Mouse (Mus musculus): ENCODE measurements around the gene Utp3.

DNA sequence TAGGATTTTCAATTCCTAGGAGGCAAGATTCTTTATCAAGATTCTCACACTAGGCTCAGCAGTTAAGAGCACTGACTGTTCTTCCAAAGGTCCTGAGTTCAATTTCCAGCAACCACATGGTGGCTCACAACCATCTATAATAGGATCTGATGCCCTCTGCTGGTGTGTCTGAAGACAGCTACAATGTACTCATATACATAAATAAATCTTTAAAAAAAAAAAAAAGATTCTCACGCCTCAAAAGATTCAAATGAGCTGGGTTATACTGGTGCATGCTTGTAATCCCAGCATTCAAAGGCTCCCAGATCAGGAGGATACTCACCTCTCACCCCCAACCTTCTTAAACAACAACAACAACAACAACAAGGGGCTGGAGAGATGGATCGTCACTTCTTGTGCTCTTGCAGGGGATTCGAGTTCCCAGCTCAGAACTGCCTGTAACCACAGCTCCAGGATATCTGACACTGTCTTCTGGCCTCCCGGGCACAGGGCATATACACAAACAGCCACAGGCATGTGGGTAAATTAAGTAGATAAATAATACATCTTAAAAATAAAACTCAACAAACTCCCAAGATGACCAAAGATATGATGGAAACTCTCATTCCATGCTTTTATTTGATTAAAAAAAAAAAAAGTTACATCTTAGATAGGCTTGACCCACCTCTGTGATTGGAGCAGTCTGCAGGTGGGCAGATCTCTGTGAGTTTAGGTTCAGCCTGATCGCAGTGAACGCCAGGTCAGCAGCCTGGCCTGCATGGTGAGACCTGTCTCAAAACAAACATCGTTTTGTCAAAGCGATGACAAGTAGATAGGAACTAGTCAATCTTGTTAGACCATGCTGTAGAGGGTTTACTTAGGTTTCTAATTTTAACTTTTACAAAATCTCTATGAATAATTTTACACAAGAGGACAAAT, 8.9 kb downstream of the Utp3 start:
- no peak for TF ChIP-seq GATA1 (IDR thresholded peaks at IDR 0.05; ENCODE audit: borderline replicate concordance, low read length)
- no peak for TF ChIP-seq FLI1 (IDR thresholded peaks at IDR 0.05; ENCODE audit: low read length)
